Mouse (Mus musculus) liver, embryonic 14.5 days (tissue): ENCODE measurements around the gene Pinlyp. TPM values are rescaled to one million over a fixed set of nuclear protein-coding genes. Genes with fewer than 3 reads are reported as not detected.
A peak's percentile ranks its signal among the peaks of the same experiment; 100 is the strongest.

Experiments used
- ATAC-seq: fragments of 200-750 bp; cut with Nextera tagmentation; 2 replicates; pipeline ENCODE4 v1.8.0; 2017; ENCODE audit warnings: moderate number of reproducible peaks, mild to moderate bottlenecking, moderate library complexity; ENCODE audit not compliant: insufficient read depth
- DNase-seq, 3 experiments: peaks; one replicate each; pipeline ENCODE4 v3.0.0-alpha.2; 2012 to 2013; ENCODE audit warnings: low read depth in 3 of 3, low spot score in 3 of 3
- H3K27ac ChIP-seq: fragments of 300-500 bp; sonication (generic); 2 replicates; pipeline ENCODE4 v1.5.1; 2014; ENCODE audit warnings: moderate library complexity, mild to moderate bottlenecking, control low read depth, inconsistent platforms
- H3K27me3 ChIP-seq: fragments of 300-500 bp; sonication (generic); 2 replicates; pipeline ENCODE4 v1.6.1; 2014; ENCODE audit warnings: mild to moderate bottlenecking, low read length, moderate library complexity; ENCODE audit not compliant: control insufficient read depth, insufficient read depth
- H3K36me3 ChIP-seq: fragments of 300-500 bp; sonication (generic); replicated peaks from 2 replicates; pipeline ENCODE4 v1.6.1; 2014; ENCODE audit warnings: low read depth; ENCODE audit not compliant: control insufficient read depth, insufficient read depth
- H3K4me1 ChIP-seq, 2 experiments: fragments of 200-500 bp in 1 of 2; fragments of 300-500 bp in 1 of 2; sonication (generic) in 1 of 2; replicated peaks; 2 replicates each; pipeline ENCODE4 v1.6.1; 2012 to 2014; ENCODE audit warnings: antibody characterized with exemption in 1 of 2, inconsistent platforms in 1 of 2, low read length in 1 of 2; ENCODE audit not compliant: control insufficient read depth in 2 of 2, insufficient read depth in 2 of 2
- H3K4me2 ChIP-seq: fragments of 300-500 bp; sonication (generic); 2 replicates; pipeline ENCODE4 v1.6.1; 2014; ENCODE audit warnings: low read depth, mild to moderate bottlenecking, control low read depth, moderate library complexity
- H3K4me3 ChIP-seq, 2 experiments: fragments of 200-500 bp in 1 of 2; fragments of 300-500 bp in 1 of 2; sonication (generic) in 1 of 2; 2 replicates each; pipeline ENCODE4 v1.5.1; 2012 to 2014; ENCODE audit warnings: low read depth in 2 of 2, low read length in 2 of 2, mild to moderate bottlenecking in 2 of 2, control low read depth in 1 of 2, inconsistent platforms in 1 of 2, moderate library complexity in 1 of 2; ENCODE audit not compliant: insufficient read depth in 1 of 2
- H3K9ac ChIP-seq: fragments of 300-500 bp; sonication (generic); replicated peaks from 2 replicates; pipeline ENCODE4 v1.6.1; 2014; ENCODE audit warnings: mild to moderate bottlenecking, control low read depth, moderate library complexity
- H3K9me3 ChIP-seq: fragments of 300-500 bp; sonication (generic); 2 replicates; pipeline ENCODE4 v1.6.1; 2016; ENCODE audit warnings: low read length, mixed read lengths; ENCODE audit not compliant: control insufficient read depth
- CTCF ChIP-seq: IDR thresholded peaks from 2 replicates; pipeline ENCODE4 v1.5.1; 2016; ENCODE audit warnings: antibody characterized with exemption, low read depth, control low read depth
- EP300 ChIP-seq: IDR thresholded peaks from 2 replicates; pipeline ENCODE4 v1.6.1; 2016; ENCODE audit warnings: antibody characterized with exemption, low read depth
- WGBS: fragments of 180-500 bp; shearing (Covaris S2); extraction: QIAGEN DNeasy Blood & Tissue Kit; methylation state at CpG from one replicate; pipeline ENCODE4 v1.1.7; 2014; ENCODE audit not compliant: insufficient replicate concordance; 5-methylcytosine and 5-hydroxymethylcytosine counted together
- polyA plus RNA-seq, 2 experiments: library from polyadenylated mRNA; depleted of rRNA in 1 of 2; stranded (reverse) in 1 of 2; unstranded in 1 of 2; fragments of >200 nt; fragmentation: Nextera tagmentation in 1 of 2; extraction: Ambion mirVana in 1 of 2; gene quantifications; 2 replicates each; pipeline versions ENCODE4 v1.2.1 to v1.2.3; 2012 to 2014

The Pinlyp gene
- polyA plus RNA-seq, 2 experiments, result not detected

GRCm38 (mm10) chr7:24533031-24533571 is 12.8 kb downstream of the Pinlyp start:
- Histone ChIP-seq H3K36me3 (no peaks in the 10 kb centered on the region), H3K27me3 (no peaks in the 10 kb centered on the region), H3K9ac (no peak overlapping the region), H3K27ac (no peak overlapping the region), H3K4me3 (no peak overlapping the region), H3K4me2 (no peak overlapping the region), H3K4me1 (peaks cover 6 to 17% of the 10 kb centered on the region in 2 experiments), H3K9me3 (no peaks in the 10 kb centered on the region)
- DNase-seq (no peak), ATAC-seq (no peak)
- TF ChIP-seq EP300 (no peak), CTCF (no peak)
- 89% methylated on average over 28 of the region's 28 CpGs for WGBS

DNA sequence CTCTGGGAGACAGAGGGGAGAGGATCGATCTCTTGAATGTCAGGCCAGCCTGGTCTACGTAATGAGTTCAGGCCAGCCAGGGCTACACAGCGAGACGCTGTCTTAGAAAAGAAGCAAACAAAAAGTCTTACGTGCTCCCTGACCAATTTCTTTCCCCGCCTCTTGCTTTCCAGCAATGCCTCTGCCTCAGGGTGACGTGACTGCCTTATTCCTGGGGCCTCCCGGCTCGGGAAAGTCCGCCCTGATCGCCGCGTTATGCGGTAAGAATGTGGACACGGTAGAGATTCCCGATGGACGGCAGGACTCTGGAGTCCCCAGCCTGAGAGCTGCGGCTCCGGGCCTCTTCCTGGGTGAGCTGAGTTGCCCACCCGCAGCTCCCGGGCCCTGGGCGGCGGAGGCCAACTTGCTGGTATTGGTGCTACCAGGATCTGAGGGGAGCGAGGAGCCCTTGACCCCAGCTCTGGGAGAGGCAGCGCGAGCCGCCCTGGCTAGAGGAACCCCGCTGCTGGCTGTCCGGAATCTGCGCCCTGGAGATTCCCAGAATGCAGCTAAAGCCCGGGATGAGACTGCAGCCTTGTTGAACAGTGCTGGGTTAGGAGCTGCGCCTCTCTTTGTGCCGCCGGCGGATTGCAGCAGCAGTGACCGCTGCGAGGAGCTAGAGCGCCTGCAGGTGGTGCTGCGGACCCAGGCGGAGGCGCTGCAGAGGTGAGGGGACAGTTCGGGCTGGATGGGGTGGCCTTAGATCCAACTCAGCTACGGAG is 14.5 kb downstream of the Pinlyp start:
- DNase-seq, result peak in 1 of 3 experiments; percentile 56
- Histone ChIP-seq H3K9me3 (no peaks in the 10 kb centered on the region), H3K36me3 (no peaks in the 10 kb centered on the region), H3K4me3 (peak overlapping the region; percentile 61 to 97), H3K4me1 (peaks cover 6 to 17% of the 10 kb centered on the region in 2 experiments), H3K27me3 (no peaks in the 10 kb centered on the region), H3K4me2 (peak overlapping the region; percentile 98), H3K9ac (peak overlapping the region; percentile 81), H3K27ac (peak overlapping the region; percentile 70)
- WGBS, result 3% methylated on average over 43 of the region's 43 CpGs
- peak; percentile 49 for ATAC-seq
- TF ChIP-seq CTCF, result peak; percentile 94
- no peak for TF ChIP-seq EP300

DNA sequence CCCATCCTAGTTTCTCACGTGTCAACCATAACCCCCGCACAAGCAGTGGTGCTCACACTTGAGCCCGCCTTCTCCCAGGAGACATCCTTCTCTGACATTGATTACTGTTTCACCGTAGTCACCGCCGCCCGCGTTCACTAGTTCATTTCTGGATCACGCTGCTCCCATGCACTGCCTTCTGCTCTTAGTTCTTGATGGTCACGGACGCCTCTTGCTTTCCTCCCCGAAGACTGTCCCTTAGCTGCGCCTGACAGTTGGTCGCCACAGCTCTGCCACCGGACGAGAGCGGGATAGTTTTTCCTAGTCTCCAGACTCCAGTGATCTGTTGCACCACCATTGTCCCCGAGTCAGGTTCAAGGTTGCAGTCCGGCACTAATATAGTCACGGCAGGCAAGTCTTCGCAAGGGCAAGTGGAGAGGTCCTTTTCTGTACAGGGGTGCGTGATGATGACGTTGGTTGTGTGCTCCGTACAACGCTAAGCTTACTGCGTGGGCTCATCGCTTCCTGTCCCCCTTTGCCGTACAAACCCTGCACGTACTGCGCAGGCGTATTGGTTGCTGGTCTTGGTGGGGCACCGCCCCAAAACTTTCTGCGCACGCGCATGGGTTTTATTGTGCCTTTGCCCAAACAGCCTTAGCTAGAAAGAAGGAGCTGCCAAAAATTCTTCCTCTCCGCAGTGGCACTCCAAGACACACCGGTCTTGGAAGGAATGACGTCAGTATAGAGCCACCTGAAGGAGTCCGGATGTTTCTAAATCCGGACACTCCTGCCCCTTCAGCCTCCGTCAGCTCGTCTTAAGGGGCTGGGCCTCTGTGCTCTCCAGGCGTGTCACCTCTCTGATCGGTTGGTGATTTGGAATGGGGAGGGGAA is 15.6 kb downstream of the Pinlyp start, which contains the start of gene Irgq:
Gene Irgq, plus strand, starts transcription at position 628 of the 870 bp plus-strand sequence.
- Histone ChIP-seq H3K4me3 (peak within 1 kb of the TSS; percentile 61 to 97), H3K36me3 (no peaks in the 10 kb centered on the region), H3K27ac (peak within 1 kb of the TSS; percentile 70), H3K9ac (peak within 1 kb of the TSS; percentile 81), H3K4me1 (peaks cover 6 to 17% of the 10 kb centered on the region in 2 experiments), H3K27me3 (no peaks in the 10 kb centered on the region), H3K4me2 (peak within 1 kb of the TSS; percentile 98), H3K9me3 (no peaks in the 10 kb centered on the region)
- DNase-seq (peak; percentile 95 to 96 (median 96)), ATAC-seq (peak; percentile 92)
- under 1% methylated on average over 44 of the region's 44 CpGs for WGBS
- TF ChIP-seq EP300 (0 out of 2 replicates have a peak, but pooled peaks have one; percentile 22), CTCF (no peak)

- H3K27ac ChIP-seq, result no peak overlapping the region; the same call in 1 of the 2 replicates
- TF ChIP-seq CTCF (no peak), EP300 (no peak)
- WGBS, result 34% methylated on average over 11 of the region's 11 CpGs
- peaks cover 6 to 17% of the 10 kb centered on the region in 2 experiments for H3K4me1 ChIP-seq
- H3K27me3 ChIP-seq, result no peaks in the 10 kb centered on the region
- H3K9me3 ChIP-seq, result no peaks in the 10 kb centered on the region
- H3K9ac ChIP-seq, result peak overlapping the region; percentile 70
- no peaks in the 10 kb centered on the region for H3K36me3 ChIP-seq
- no peak for ATAC-seq
- peak overlapping the region; percentile 98 for H3K4me2 ChIP-seq
- H3K4me3 ChIP-seq, result peak overlapping the region; percentile 61 to 97
- DNase-seq, result no peak
Observed at GRCm38 (mm10) chr7:24529580-24529979, 16.3 kb downstream of the Pinlyp start.

GRCm38 (mm10) chr7:24528861-24529260 is 17.1 kb downstream of the Pinlyp start:
- ATAC-seq (no peak), DNase-seq (no peak)
- TF ChIP-seq CTCF, result no peak
- TF ChIP-seq EP300, result no peak
- Histone ChIP-seq H3K4me1 (peaks cover 6 to 17% of the 10 kb centered on the region in 2 experiments), H3K9me3 (no peaks in the 10 kb centered on the region), H3K9ac (no peak overlapping the region), H3K4me3 (no peak overlapping the region), H3K4me2 (peak overlapping the region; percentile 98; the same call in 1 of the 2 replicates), H3K27me3 (no peaks in the 10 kb centered on the region), H3K27ac (no peak overlapping the region), H3K36me3 (no peaks in the 10 kb centered on the region)
- WGBS, result 76% methylated on average over 11 of the region's 11 CpGs
